Mouse (Mus musculus) C2C12 (cell line): ENCODE results near the gene Cbll1. TPM values are rescaled to one million over a fixed set of nuclear protein-coding genes. Genes with fewer than 3 reads are reported as not detected.
"Not testable (repeated sequence)": the region's sequence is repeated elsewhere in the genome, so short reads cannot be mapped to it uniquely, and the experiment has no call there.

Source experiments
- H3K27me3 ChIP-seq: one replicate; pipeline ENCODE4 v1.6.1; 2011; ENCODE audit not compliant: control insufficient read depth, insufficient read depth, insufficient read length
- H3K36me3 ChIP-seq: one replicate; pipeline ENCODE4 v1.6.1; 2011; ENCODE audit not compliant: control insufficient read depth, insufficient read depth
- H3K4me3 ChIP-seq: one replicate; pipeline ENCODE4 v1.5.1; 2011; ENCODE audit warnings: mild to moderate bottlenecking, control low read depth; ENCODE audit not compliant: poor library complexity, insufficient read depth, severe bottlenecking
- H3K79me2 ChIP-seq: one replicate; pipeline ENCODE4 v1.6.1; 2011; ENCODE audit not compliant: control insufficient read depth, insufficient read depth
- H3K79me3 ChIP-seq: one replicate; pipeline ENCODE4 v1.6.1; 2011; ENCODE audit warnings: low read depth, control low read depth
- H3ac ChIP-seq: one replicate; pipeline ENCODE3; 2011; ENCODE audit warnings: low read depth; ENCODE audit not compliant: control insufficient read depth, insufficient read length
- CEBPB ChIP-seq: IDR thresholded peaks from one replicate; pipeline ENCODE4 v1.6.1; 2011; ENCODE audit warnings: low read depth, mild to moderate bottlenecking, control low read depth, moderate library complexity
- CTCF ChIP-seq: IDR thresholded peaks from one replicate; pipeline ENCODE4 v1.5.1; 2011; ENCODE audit not compliant: control insufficient read depth, insufficient read depth, insufficient read length
- FOSL1 ChIP-seq: IDR thresholded peaks from one replicate; pipeline ENCODE4 v1.8.0; 2011; ENCODE audit warnings: mild to moderate bottlenecking, low read length; ENCODE audit not compliant: poor library complexity, insufficient read depth, severe bottlenecking
- MAX ChIP-seq: IDR thresholded peaks from one replicate; pipeline ENCODE4 v1.6.1; 2011; ENCODE audit warnings: mild to moderate bottlenecking, control low read depth
- MYOD1 ChIP-seq: IDR thresholded peaks from one replicate; pipeline ENCODE4 v1.6.1; 2011; ENCODE audit warnings: low read depth; ENCODE audit not compliant: control insufficient read depth, insufficient read length
- MYOG ChIP-seq: IDR thresholded peaks from one replicate; pipeline ENCODE4 v1.6.1; 2011; ENCODE audit not compliant: control insufficient read depth, insufficient read length; ENCODE audit errors: extremely low read depth
- USF1 ChIP-seq: IDR thresholded peaks from one replicate; pipeline ENCODE4 v1.6.1; 2011; ENCODE audit warnings: low read depth, mild to moderate bottlenecking, control low read depth, moderate library complexity
- polyA plus RNA-seq: library from polyadenylated mRNA; unstranded; fragments of >200 nt; fragmentation: generic; extraction: Trizol; gene quantifications from one replicate; pipeline ENCODE4 v1.2.1, GENCODE M21; 2012; ENCODE audit warnings: missing spikeins

Cbll1 gene
- polyA plus RNA-seq, 1 experiment, result 8.2 TPM

- Histone ChIP-seq H3K79me3 (no peaks in the 10 kb centered on the region), H3K79me2 (no peaks in the 10 kb centered on the region), H3K36me3 (no peaks in the 10 kb centered on the region), H3K27me3 (no peaks in the 10 kb centered on the region), H3K4me3 (no peak overlapping the region), H3ac (no peak overlapping the region)
- TF ChIP-seq MYOD1 (no peak), USF1 (no peak), MYOG (no peak), MAX (no peak), CTCF (no peak)
Measured at GRCm38 (mm10) chr12:31507718-31508364, 8.4 kb upstream of the Cbll1 start.

GRCm38 (mm10) chr12:31503211-31503610 is 3.8 kb upstream of the Cbll1 start:
- Histone ChIP-seq H3K27me3 (no peaks in the 10 kb centered on the region), H3K4me3 (no peak overlapping the region), H3K36me3 (no peaks in the 10 kb centered on the region), H3ac (no peak overlapping the region), H3K79me2 (peaks cover 12% of the 10 kb centered on the region), H3K79me3 (peaks cover 10% of the 10 kb centered on the region)
- TF ChIP-seq MYOD1 (no peak), USF1 (no peak), FOSL1 (no peak), CEBPB (no peak), MYOG (no peak), MAX (no peak), CTCF (no peak)

GRCm38 (mm10) chr12:31501266-31501665 is 1.9 kb upstream of the Cbll1 start:
- H3K79me2 ChIP-seq, result peaks cover 31% of the 10 kb centered on the region
- H3K27me3 ChIP-seq, result no peaks in the 10 kb centered on the region
- no peak overlapping the region for H3K4me3 ChIP-seq
- no peak for TF ChIP-seq CEBPB
- TF ChIP-seq CTCF, result no peak
- TF ChIP-seq MYOD1, result no peak
- no peak for TF ChIP-seq MYOG
- no peak for TF ChIP-seq USF1
- TF ChIP-seq FOSL1, result no peak
- no peak for TF ChIP-seq MAX
- peaks cover 28% of the 10 kb centered on the region for H3K79me3 ChIP-seq
- no peaks in the 10 kb centered on the region for H3K36me3 ChIP-seq
- H3ac ChIP-seq, result no peak overlapping the region

- H3ac ChIP-seq, result peak overlapping the region; percentile 37
- peaks cover 42% of the 10 kb centered on the region for H3K79me2 ChIP-seq
- H3K27me3 ChIP-seq, result no peaks in the 10 kb centered on the region
- peak overlapping the region; percentile 98 for H3K4me3 ChIP-seq
- H3K36me3 ChIP-seq, result no peaks in the 10 kb centered on the region
- H3K79me3 ChIP-seq, result peaks cover 37% of the 10 kb centered on the region
- TF ChIP-seq MYOD1, result no peak
- TF ChIP-seq MAX, result no peak
- TF ChIP-seq CTCF, result no peak
- no peak for TF ChIP-seq CEBPB
- no peak for TF ChIP-seq FOSL1
- no peak for TF ChIP-seq USF1
- TF ChIP-seq MYOG, result no peak
Measured at GRCm38 (mm10) chr12:31500196-31500595, 780 bp upstream of the Cbll1 start.

- Histone ChIP-seq H3ac (peak overlapping the region; percentile 99), H3K79me2 (peaks cover 54% of the 10 kb centered on the region), H3K79me3 (peaks cover 45% of the 10 kb centered on the region), H3K36me3 (peaks cover 9% of the 10 kb centered on the region), H3K4me3 (peak overlapping the region; percentile 98), H3K27me3 (no peaks in the 10 kb centered on the region)
- no peak for TF ChIP-seq CEBPB
- TF ChIP-seq MAX, result no peak
- TF ChIP-seq MYOD1, result no peak
- no peak for TF ChIP-seq CTCF
- no peak for TF ChIP-seq MYOG
- TF ChIP-seq FOSL1, result no peak
- no peak for TF ChIP-seq USF1
Measured at GRCm38 (mm10) chr12:31498936-31499313, 491 bp downstream of the Cbll1 start.

GRCm38 (mm10) chr12:31486431-31486830 is 13.0 kb downstream of the Cbll1 start:
- Histone ChIP-seq H3K27me3 (no peaks in the 10 kb centered on the region), H3K4me3 (no peak overlapping the region), H3K36me3 (peaks cover 63% of the 10 kb centered on the region), H3ac (no peak overlapping the region), H3K79me2 (no peaks in the 10 kb centered on the region), H3K79me3 (no peaks in the 10 kb centered on the region)
- TF ChIP-seq MYOG (no peak), CTCF (no peak), MYOD1 (no peak), CEBPB (no peak), USF1 (no peak), MAX (no peak), FOSL1 (no peak)

GRCm38 (mm10) chr12:31478182-31478581 is 21.2 kb downstream of the Cbll1 start:
- H3K4me3 ChIP-seq, H3ac ChIP-seq, H3K79me3 ChIP-seq, H3K27me3 ChIP-seq, H3K79me2 ChIP-seq, H3K36me3 ChIP-seq: not testable (repeated sequence)
